24 mouse cellular contexts compared by ENCODE assay signal in the genomic region with DNA sequence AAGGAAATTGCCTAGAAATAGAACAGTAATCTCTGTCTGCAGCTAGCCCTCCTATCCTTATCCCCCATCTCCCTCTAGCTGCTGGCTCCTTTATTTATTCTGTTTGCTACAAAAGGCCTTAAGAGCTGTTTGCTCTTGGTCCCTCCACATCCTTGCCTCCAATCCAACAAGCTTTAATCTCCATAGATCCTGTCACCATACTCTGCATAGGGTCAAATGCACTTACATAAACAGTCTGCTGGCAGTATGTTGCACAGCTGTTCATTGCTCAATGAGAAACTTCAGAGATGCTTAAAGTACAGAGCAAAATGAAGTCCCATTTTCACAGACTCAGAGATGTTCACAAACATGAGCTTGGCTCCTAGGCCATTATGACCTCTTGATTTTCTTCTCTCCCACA.
A peak's percentile ranks its signal among the peaks of the same experiment; 100 is the strongest.
DNase-seq lines count a peak whose midpoint lies in the region; ATAC-seq and TF ChIP-seq lines count a peak whose summit lies in the region.
"Had no signal": no experiment of that assay in that cellular context is flagged by ENCODE, and none has a peak within 500 bp of the region (broad histone marks: within the 10 kb centered on the region; RNA-seq: fewer than 3 reads in every experiment).

No protein-coding gene starts in this region.

- no peak overlapping the region for H3K9ac ChIP-seq in intestine, postnatal 0 days (ENCODE audit: low read depth, low read length)
- no peak overlapping the region for H3K9ac ChIP-seq in intestine, embryonic 15.5 days
- H3K9ac ChIP-seq in lung, embryonic 14.5 days: no peak overlapping the region
- H3K9ac ChIP-seq in lung, postnatal 0 days (replicated peaks; ENCODE audit: low read depth): no peak overlapping the region
- H3K9ac ChIP-seq: forebrain, embryonic 13.5 days; heart, embryonic 12.5 days; heart, embryonic 15.5 days; hindbrain, embryonic 13.5 days had no signal

- no peaks in the 10 kb centered on the region for H3K9me3 ChIP-seq in intestine, postnatal 0 days (ENCODE audit: control insufficient read depth)
- H3K9me3 ChIP-seq in intestine, embryonic 15.5 days: no peaks in the 10 kb centered on the region
- no peaks in the 10 kb centered on the region for H3K9me3 ChIP-seq in lung, embryonic 14.5 days (ENCODE audit: low read depth, low read length)
- H3K9me3 ChIP-seq in lung, postnatal 0 days (ENCODE audit: low read length): no peaks in the 10 kb centered on the region
- H3K9me3 ChIP-seq: forebrain, embryonic 10.5 days; forebrain, embryonic 13.5 days; heart, embryonic 12.5 days; heart, embryonic 15.5 days; hindbrain, embryonic 10.5 days; hindbrain, embryonic 13.5 days had no signal

- no peak for ATAC-seq in intestine, postnatal 0 days
- ATAC-seq in intestine, embryonic 15.5 days: no peak
- ATAC-seq in lung, embryonic 14.5 days (ENCODE audit: insufficient read depth): peak; percentile 90
- peak; percentile 52 for ATAC-seq in lung, postnatal 0 days
- ATAC-seq: CD4-positive, CD25-positive, alpha-beta regulatory T cell, adult 4 months; forebrain, embryonic 13.5 days; forebrain, embryonic 16.5 days had no signal

- TF ChIP-seq CTCF in intestine, postnatal 0 days (IDR thresholded peaks at IDR 0.05; ENCODE audit: low read depth): peak; percentile 23; the same call in 1 of the 2 replicates
- no peak for TF ChIP-seq CTCF in lung, embryonic 14.5 days (IDR thresholded peaks at IDR 0.05; ENCODE audit: low read depth)
- peak; percentile 9; the same call in 1 of the 2 replicates for TF ChIP-seq CTCF in lung, postnatal 0 days (IDR thresholded peaks at IDR 0.05)

- no peak overlapping the region for H3K4me3 ChIP-seq in intestine, postnatal 0 days (ENCODE audit: low read depth, low read length)
- no peak overlapping the region for H3K4me3 ChIP-seq in intestine, embryonic 15.5 days (replicated peaks)
- no peak overlapping the region for H3K4me3 ChIP-seq in lung, embryonic 14.5 days (ENCODE audit: low read depth, low read length)
- no peak overlapping the region for H3K4me3 ChIP-seq in lung, postnatal 0 days (ENCODE audit: low read depth, low read length)
- H3K4me3 ChIP-seq: forebrain, embryonic 10.5 days; forebrain, embryonic 13.5 days; heart, embryonic 12.5 days; heart, embryonic 15.5 days; hindbrain, embryonic 10.5 days; hindbrain, embryonic 13.5 days had no signal

- no peak overlapping the region for H3K27ac ChIP-seq in intestine, postnatal 0 days (ENCODE audit: low read depth, low read length)
- no peak overlapping the region for H3K27ac ChIP-seq in intestine, embryonic 15.5 days
- no peak overlapping the region for H3K27ac ChIP-seq in lung, embryonic 14.5 days (ENCODE audit: low read depth)
- H3K27ac ChIP-seq in lung, postnatal 0 days (ENCODE audit: low read length): no peak overlapping the region
- H3K27ac ChIP-seq: forebrain, embryonic 10.5 days; forebrain, embryonic 13.5 days; heart, embryonic 15.5 days; hindbrain, embryonic 10.5 days; hindbrain, embryonic 13.5 days had no signal

- H3K4me2 ChIP-seq in intestine, postnatal 0 days (replicated peaks; ENCODE audit: low read depth): no peak overlapping the region
- no peak overlapping the region for H3K4me2 ChIP-seq in intestine, embryonic 15.5 days (replicated peaks)
- H3K4me2 ChIP-seq in lung, embryonic 14.5 days: no peak overlapping the region
- no peak overlapping the region for H3K4me2 ChIP-seq in lung, postnatal 0 days (replicated peaks; ENCODE audit: low read depth, low read length)
- H3K4me2 ChIP-seq: forebrain, embryonic 13.5 days; heart, embryonic 12.5 days; heart, embryonic 15.5 days; hindbrain, embryonic 13.5 days had no signal

- TF ChIP-seq EP300 in lung, postnatal 0 days (IDR thresholded peaks at IDR 0.05): no peak

- peak; percentile 72 for DNase-seq in lung, embryonic 14.5 days
- no peak for DNase-seq in lung, postnatal 10 days
- DNase-seq in lung, postnatal 0 days (ENCODE audit: low spot score): peak; percentile 30
- DNase-seq in lung, postnatal 14 days: no peak
- DNase-seq in cerebellum, adult 11-12 months: no peak
- DNase-seq: adrenal gland, adult 2 months; adrenal gland, postnatal 14 days; cerebellum, adult 11 months; cerebellum, adult 8-10 months; cerebellum, postnatal 10 days; gastrocnemius, postnatal 10 days; gastrocnemius, postnatal 36 days; heart, postnatal 10 days; heart, postnatal 36 days had no signal

- H3K36me3 ChIP-seq in intestine, postnatal 0 days (ENCODE audit: control insufficient read depth, insufficient read depth): no peaks in the 10 kb centered on the region
- H3K36me3 ChIP-seq in intestine, embryonic 15.5 days: peaks cover 3% of the 10 kb centered on the region; the same call in 1 of the 2 replicates
- H3K36me3 ChIP-seq in lung, embryonic 14.5 days (ENCODE audit: insufficient read depth): peaks cover 13% of the 10 kb centered on the region; the same call in 1 of the 2 replicates
- H3K36me3 ChIP-seq in lung, postnatal 0 days (ENCODE audit: insufficient read depth, low read length): no peaks in the 10 kb centered on the region
- H3K36me3 ChIP-seq: heart, embryonic 15.5 days had no signal

- H3K4me1 ChIP-seq in intestine, postnatal 0 days (replicated peaks; ENCODE audit: control insufficient read depth, insufficient read depth, low read length): no peaks in the 10 kb centered on the region
- H3K4me1 ChIP-seq in intestine, embryonic 15.5 days (replicated peaks): no peaks in the 10 kb centered on the region
- H3K4me1 ChIP-seq in lung, embryonic 14.5 days (ENCODE audit: insufficient read depth): no peaks in the 10 kb centered on the region
- no peaks in the 10 kb centered on the region for H3K4me1 ChIP-seq in lung, postnatal 0 days (ENCODE audit: insufficient read depth, low read depth, low read length)
- H3K4me1 ChIP-seq: forebrain, embryonic 10.5 days; forebrain, embryonic 13.5 days; hindbrain, embryonic 13.5 days had no signal

- H3K27me3 ChIP-seq in intestine, postnatal 0 days (replicated peaks; ENCODE audit: control insufficient read depth, insufficient read depth, low read length): no peaks in the 10 kb centered on the region
- no peaks in the 10 kb centered on the region for H3K27me3 ChIP-seq in intestine, embryonic 15.5 days (replicated peaks)
- no peaks in the 10 kb centered on the region for H3K27me3 ChIP-seq in lung, embryonic 14.5 days (ENCODE audit: insufficient read depth, low read length)
- no peaks in the 10 kb centered on the region for H3K27me3 ChIP-seq in lung, postnatal 0 days (replicated peaks; ENCODE audit: insufficient read depth, low read length)
- H3K27me3 ChIP-seq: forebrain, embryonic 13.5 days; hindbrain, embryonic 13.5 days had no signal

Comparison
In these comparisons a context has a peak if more than half of its experiments do, and no peak if none do; other contexts are left out.
1. DNase-seq: peak in lung, embryonic 14.5 days (single experiment) and lung, postnatal 0 days (single experiment); none in lung, postnatal 10 days (single experiment), lung, postnatal 14 days (single experiment) and cerebellum, adult 11-12 months (single experiment).
2. ATAC-seq: peak in lung, embryonic 14.5 days (single experiment) and lung, postnatal 0 days (single experiment); none in intestine, postnatal 0 days (single experiment) and intestine, embryonic 15.5 days (single experiment).